ENCODE assay signal across 7 mouse cellular contexts in the genomic region with DNA sequence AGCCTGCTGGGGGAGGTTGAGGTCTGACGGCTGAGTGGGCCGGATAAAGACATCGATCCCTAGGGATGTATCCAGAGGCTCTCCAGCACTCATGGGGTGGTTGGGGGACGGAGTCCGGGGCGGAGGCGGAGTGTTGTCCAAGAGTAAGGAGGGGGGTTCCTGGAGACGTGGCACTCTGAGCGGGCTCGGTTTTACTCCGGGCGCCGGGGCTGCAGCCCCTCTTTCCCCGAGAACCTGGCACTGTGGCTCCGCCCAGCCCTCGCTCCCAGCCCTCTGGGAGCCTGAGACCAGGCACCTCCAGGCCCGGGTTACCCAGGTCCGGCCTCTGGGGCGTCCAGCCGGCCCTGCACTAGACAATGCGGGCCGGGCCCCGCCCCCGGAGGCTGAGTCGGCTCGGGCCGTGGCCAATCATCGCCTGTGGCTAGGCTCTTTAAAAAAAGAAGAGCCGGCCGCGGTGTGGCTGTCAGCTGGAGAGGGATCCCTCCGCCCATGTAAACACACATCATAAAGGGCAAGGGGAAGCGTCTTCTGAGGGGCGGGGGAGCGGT. TPM values are rescaled to one million over a fixed set of nuclear protein-coding genes. Genes with fewer than 3 reads are reported as not detected.
DNase-seq lines count a peak whose midpoint lies in the region; ATAC-seq lines count a peak whose summit lies in the region.

No protein-coding gene starts in this region.

- under 1% methylated on average over 35 of the region's 35 CpGs for WGBS in embryonic facial prominence, embryonic 10.5 days
- WGBS in limb, embryonic 11.5 days = 0% methylated on average over 35 of the region's 35 CpGs
- WGBS in midbrain, embryonic 14.5 days = under 1% methylated on average over 35 of the region's 35 CpGs

- no peaks in the 10 kb centered on the region for H3K9me3 ChIP-seq in embryonic facial prominence, embryonic 10.5 days
- no peaks in the 10 kb centered on the region for H3K9me3 ChIP-seq in limb, embryonic 11.5 days (ENCODE audit: control insufficient read depth, low read length)
- H3K9me3 ChIP-seq in midbrain, embryonic 14.5 days (ENCODE audit: control insufficient read depth, low read length) = no peaks in the 10 kb centered on the region

- peak; percentile 94 for ATAC-seq in limb, embryonic 11.5 days (ENCODE audit: insufficient number of reproducible peaks, low FRiP score, low TSS enrichment, low read depth)
- ATAC-seq in midbrain, embryonic 14.5 days (ENCODE audit: low FRiP score, low TSS enrichment) = peak; percentile 95

- H3K36me3 ChIP-seq in embryonic facial prominence, embryonic 10.5 days (replicated peaks) = no peaks in the 10 kb centered on the region
- no peaks in the 10 kb centered on the region for H3K36me3 ChIP-seq in limb, embryonic 11.5 days (ENCODE audit: control insufficient read depth, insufficient read depth, low read length)
- no peaks in the 10 kb centered on the region for H3K36me3 ChIP-seq in midbrain, embryonic 14.5 days (ENCODE audit: control insufficient read depth, insufficient read depth, low read length)

- H3K9ac ChIP-seq in limb, embryonic 11.5 days (ENCODE audit: low read length) = peak overlapping the region; percentile 76
- H3K9ac ChIP-seq in midbrain, embryonic 14.5 days (replicated peaks; ENCODE audit: low read length) = peak overlapping the region; percentile 82

- H3K4me2 ChIP-seq in limb, embryonic 11.5 days (ENCODE audit: low read depth, severe bottlenecking) = peak overlapping the region; percentile 89
- peak overlapping the region; percentile 86 for H3K4me2 ChIP-seq in midbrain, embryonic 14.5 days (ENCODE audit: low read length)

- DNase-seq in adrenal gland, postnatal 10 days = peak; percentile 98
- DNase-seq in embryonic facial prominence, embryonic 10.5 days (ENCODE audit: low spot score) = peak; percentile 98
- DNase-seq in heart, adult 11 months = peak; percentile 100
- DNase-seq in kidney, adult 18-20 months = peak; percentile 97
- peak; percentile 96 for DNase-seq in limb, embryonic 11.5 days (ENCODE audit: low spot score)
- peak; percentile 98 for DNase-seq in midbrain, embryonic 14.5 days
- DNase-seq in spleen, adult 18-20 months = peak; percentile 86 to 90

- peaks cover 35% of the 10 kb centered on the region for H3K4me1 ChIP-seq in embryonic facial prominence, embryonic 10.5 days
- peaks cover 5% of the 10 kb centered on the region for H3K4me1 ChIP-seq in limb, embryonic 11.5 days (ENCODE audit: control insufficient read depth, insufficient read depth, low read length)
- H3K4me1 ChIP-seq in midbrain, embryonic 14.5 days (ENCODE audit: control insufficient read depth, insufficient read depth, low read length) = peaks cover 8% of the 10 kb centered on the region; the same call in 1 of the 2 replicates

- H3K4me3 ChIP-seq in embryonic facial prominence, embryonic 10.5 days = peak overlapping the region; percentile 77
- peak overlapping the region; percentile 63 for H3K4me3 ChIP-seq in limb, embryonic 11.5 days (ENCODE audit: low read depth, low read length)
- H3K4me3 ChIP-seq in midbrain, embryonic 14.5 days (replicated peaks; ENCODE audit: low read depth, low read length) = peak overlapping the region; percentile 65

- H3K27me3 ChIP-seq in embryonic facial prominence, embryonic 10.5 days (replicated peaks; ENCODE audit: low read depth, poor library complexity, severe bottlenecking) = peaks cover 10% of the 10 kb centered on the region; the same call in 1 of the 2 replicates
- H3K27me3 ChIP-seq in limb, embryonic 11.5 days (ENCODE audit: control insufficient read depth, insufficient read depth, low read length) = no peaks in the 10 kb centered on the region
- H3K27me3 ChIP-seq in midbrain, embryonic 14.5 days (ENCODE audit: control insufficient read depth, insufficient read depth, low read length) = no peaks in the 10 kb centered on the region

- H3K27ac ChIP-seq in embryonic facial prominence, embryonic 10.5 days (replicated peaks) = peak overlapping the region; percentile 95
- H3K27ac ChIP-seq in limb, embryonic 11.5 days (replicated peaks; ENCODE audit: low read depth, low read length) = peak overlapping the region; percentile 88
- peak overlapping the region; percentile 96 for H3K27ac ChIP-seq in midbrain, embryonic 14.5 days (replicated peaks; ENCODE audit: low read depth, low read length)

RNA-seq across cellular contexts. Expression of a gene that starts 3.2 kb away (rescaled TPM):
- 10 to 100 TPM; 34.9 to 45.3 TPM for total RNA-seq in adrenal gland, postnatal 10 days (2021)
- 78.4 and 79.0 TPM in 2 replicates for polyA plus RNA-seq in embryonic facial prominence, embryonic 10.5 days (2016; fragmentation: Nextera tagmentation; extraction: Ambion mirVana)
- polyA plus RNA-seq in limb, embryonic 11.5 days (2014; fragmentation: Nextera tagmentation; extraction: Ambion mirVana) = 90.9 and 98.2 TPM in 2 replicates
- polyA plus RNA-seq in midbrain, embryonic 14.5 days (2014; fragmentation: Nextera tagmentation; extraction: Ambion mirVana) = 79.7 and 111 TPM in 2 replicates

RNA-seq across cellular contexts. Expression of a gene that starts 7.3 kb away (rescaled TPM):
- total RNA-seq in adrenal gland, postnatal 10 days (2021) = not detected
- polyA plus RNA-seq in embryonic facial prominence, embryonic 10.5 days (2016; fragmentation: Nextera tagmentation; extraction: Ambion mirVana) = not detected in 2 replicates
- not detected in 2 replicates for polyA plus RNA-seq in limb, embryonic 11.5 days (2014; fragmentation: Nextera tagmentation; extraction: Ambion mirVana)
- polyA plus RNA-seq in midbrain, embryonic 14.5 days (2014; fragmentation: Nextera tagmentation; extraction: Ambion mirVana) = not detected in 2 replicates

Comparison
In these comparisons a context has a peak if more than half of its experiments do, and no peak if none do; other contexts are left out.
1. Peak in every context shown above with its lines: DNase-seq, ATAC-seq, H3K4me3 ChIP-seq and H3K27ac ChIP-seq.